Mouse (Mus musculus): ENCODE measurements around the gene Hoxd9. TPM values are rescaled to one million over a fixed set of nuclear protein-coding genes. Genes with fewer than 3 reads are reported as not detected.
A peak's percentile ranks its signal among the peaks of the same experiment; 100 is the strongest.

Gene Hoxd9
- total RNA-seq, 2 experiments from 2014 or later: not detected

- DNase-seq (ENCODE audit: low spot score in 2 of 2): no peak
These were observed 14.0 kb upstream of the Hoxd9 start for GRCm38 (mm10) chr2:74683471-74683951.

- no peak for DNase-seq (ENCODE audit: low spot score in 2 of 2)
These were observed 13.4 kb upstream of the Hoxd9 start for GRCm38 (mm10) chr2:74684106-74684505.

- DNase-seq (ENCODE audit: low spot score in 2 of 2): no peak
These were observed 12.4 kb upstream of the Hoxd9 start for GRCm38 (mm10) chr2:74685059-74685603.

- DNase-seq (ENCODE audit: low spot score in 2 of 2): peak; percentile 51 to 58
These were observed 11.1 kb upstream of the Hoxd9 start for GRCm38 (mm10) chr2:74686301-74686987.

- DNase-seq (ENCODE audit: low spot score in 2 of 2): no peak
These were observed 10.4 kb upstream of the Hoxd9 start for GRCm38 (mm10) chr2:74686988-74687697.

GRCm38 (mm10) chr2:74687698-74688555 lies 9.6 kb upstream of the Hoxd9 start:
- no peak for DNase-seq (ENCODE audit: low spot score in 2 of 2)

- no peak for DNase-seq (ENCODE audit: low spot score in 2 of 2)
These were observed 8.5 kb upstream of the Hoxd9 start for GRCm38 (mm10) chr2:74688795-74689573.

GRCm38 (mm10) chr2:74689574-74690337 lies 7.8 kb upstream of the Hoxd9 start:
- DNase-seq (ENCODE audit: low spot score in 2 of 2): no peak

GRCm38 (mm10) chr2:74690338-74690716 lies 7.2 kb upstream of the Hoxd9 start:
- DNase-seq (ENCODE audit: low spot score in 2 of 2): no peak

- no peak for DNase-seq (ENCODE audit: low spot score in 2 of 2)
These were observed 6.2 kb upstream of the Hoxd9 start, which contains the start of gene Hoxd10 for GRCm38 (mm10) chr2:74691022-74691951. Gene Hoxd10, plus strand, starts transcription at chr2:74691924.

- no peak for DNase-seq (ENCODE audit: low spot score in 2 of 2)
These were observed 5.3 kb upstream of the Hoxd9 start for GRCm38 (mm10) chr2:74691995-74692807.

GRCm38 (mm10) chr2:74692808-74693431 lies 4.6 kb upstream of the Hoxd9 start:
- no peak for DNase-seq (ENCODE audit: low spot score in 2 of 2)

GRCm38 (mm10) chr2:74693432-74693827 lies 4.1 kb upstream of the Hoxd9 start:
- no peak for DNase-seq (ENCODE audit: low spot score in 2 of 2)

GRCm38 (mm10) chr2:74694066-74694465 lies 3.5 kb upstream of the Hoxd9 start:
- DNase-seq (ENCODE audit: low spot score in 2 of 2): no peak

GRCm38 (mm10) chr2:74695383-74695782 lies 2.1 kb upstream of the Hoxd9 start:
- DNase-seq (ENCODE audit: low spot score in 2 of 2): no peak

- DNase-seq (ENCODE audit: low spot score in 2 of 2): no peak
These were observed 1.6 kb upstream of the Hoxd9 start for GRCm38 (mm10) chr2:74695813-74696430.

Measured in left cerebral cortex, adult 18-20 months (tissue).